Mouse (Mus musculus): ENCODE measurements around the gene Hoxb13. TPM values are rescaled to one million over a fixed set of nuclear protein-coding genes. Genes with fewer than 3 reads are reported as not detected.

Hoxb13 gene
- polyA plus RNA-seq (2015; fragmentation: Nextera tagmentation; extraction: Ambion mirVana), result 0.15 and 1.9 TPM in 2 replicates

DNA sequence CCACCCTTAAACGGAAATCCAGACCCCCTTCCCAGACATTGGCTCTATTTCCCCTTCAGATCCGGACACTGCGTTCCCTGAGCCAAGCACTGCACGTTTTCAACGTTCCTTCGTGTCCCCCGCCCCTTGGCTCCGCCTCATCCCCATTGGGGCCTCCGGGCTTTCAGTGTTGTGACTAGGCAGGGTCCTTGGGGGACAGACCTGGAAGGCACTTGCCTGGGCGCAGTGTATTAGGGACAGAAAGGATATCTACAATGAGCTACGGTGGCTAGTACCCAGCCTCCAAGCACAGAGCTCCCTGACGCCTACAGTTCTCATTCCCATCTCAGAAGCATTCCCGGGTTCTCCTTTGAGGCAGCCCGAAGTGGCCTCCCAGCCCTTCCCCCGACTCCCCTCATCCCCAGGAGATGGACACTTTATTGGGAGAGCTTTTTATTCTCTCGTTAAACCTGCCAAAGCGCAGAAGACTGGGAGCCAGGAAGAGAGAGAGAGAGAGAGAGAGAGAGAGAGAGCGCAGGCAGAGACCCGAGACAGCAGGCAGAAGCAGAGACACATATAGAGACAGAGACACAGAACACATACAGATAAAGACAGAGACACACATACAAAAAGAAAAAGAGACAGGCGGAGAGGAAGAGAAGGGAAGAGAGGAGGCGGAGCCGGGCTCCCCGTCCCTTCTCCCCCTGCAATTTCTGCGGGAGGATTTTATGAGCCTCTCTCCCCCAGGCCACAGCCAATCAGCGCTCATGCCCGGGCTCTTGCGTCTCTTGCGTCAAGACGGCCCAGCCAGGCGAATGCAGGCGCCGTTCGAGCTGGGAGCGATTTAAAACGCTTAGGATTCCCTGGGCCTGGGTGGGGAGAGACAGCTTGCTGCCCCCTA, at the start of gene Hoxb13:
Gene Hoxb13, plus strand, starts transcription at position 796 of the 880 bp plus-strand sequence.
- Histone ChIP-seq H3K4me3 (replicated peaks) (peak within 1 kb of the TSS; percentile 22; the same call in 1 of the 2 replicates), H3K9me3 (replicated peaks) (no peaks in the 10 kb centered on the region), H3K27ac (replicated peaks) (no peak within 1 kb of the TSS), H3K27me3 (replicated peaks) (peaks cover 96% of the 10 kb centered on the region), H3K4me2 (peak within 1 kb of the TSS; percentile 44), H3K36me3 (no peaks in the 10 kb centered on the region), H3K4me1 (peaks cover 11% of the 10 kb centered on the region), H3K9ac (replicated peaks) (no peak within 1 kb of the TSS)
- ATAC-seq (ENCODE audit: low FRiP score), result no peak
- under 1% methylated on average over 35 of the region's 35 CpGs for WGBS

DNA sequence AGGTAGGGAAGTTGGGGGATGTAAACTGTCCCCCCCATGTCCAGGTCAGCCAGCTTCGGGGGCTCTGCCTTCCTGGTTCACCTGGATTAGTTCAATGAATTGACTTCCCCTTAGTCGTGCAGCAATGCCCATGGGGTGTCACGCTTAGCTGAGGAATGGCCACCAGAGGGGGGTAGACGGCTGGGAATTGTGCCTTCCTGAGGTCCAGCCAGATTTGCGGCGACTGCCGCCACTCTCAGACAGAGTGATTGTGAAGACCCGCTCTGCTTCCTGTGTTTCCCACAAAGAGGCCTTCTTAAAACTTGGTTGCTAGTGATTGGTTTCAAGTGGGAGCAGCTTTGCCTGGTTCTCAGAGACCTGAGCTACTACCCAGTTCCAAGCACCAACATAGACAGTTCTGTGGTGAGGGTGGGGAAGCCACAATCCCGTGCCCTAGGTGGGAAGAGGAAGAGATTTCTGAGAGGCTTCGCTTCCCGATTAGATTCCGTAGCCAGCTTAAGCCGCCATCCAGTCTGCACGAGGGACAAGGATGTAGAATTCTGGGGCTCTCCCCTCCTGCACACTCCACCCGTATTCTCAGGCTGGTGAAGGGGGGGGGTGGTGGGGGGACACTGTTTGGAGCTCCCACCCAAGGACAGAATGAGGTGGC, 48.4 kb upstream of the Hoxb13 start:
- Histone ChIP-seq H3K9ac (replicated peaks) (no peak overlapping the region), H3K4me2 (peak overlapping the region; percentile 38), H3K4me1 (peaks cover 7% of the 10 kb centered on the region; the same call in 1 of the 2 replicates), H3K36me3 (no peaks in the 10 kb centered on the region), H3K27ac (replicated peaks) (no peak overlapping the region), H3K9me3 (replicated peaks) (no peaks in the 10 kb centered on the region), H3K4me3 (replicated peaks) (0 out of 2 replicates have a peak overlapping the region, but pooled peaks have one; percentile 5), H3K27me3 (replicated peaks) (peaks cover 47% of the 10 kb centered on the region)
- WGBS, result 3% methylated on average over 15 of the region's 15 CpGs
- no peak for ATAC-seq (ENCODE audit: low FRiP score)

- Histone ChIP-seq H3K27me3 (replicated peaks) (peaks cover 52% of the 10 kb centered on the region), H3K4me2 (no peak overlapping the region), H3K27ac (replicated peaks) (no peak overlapping the region)
Measured at GRCm38 (mm10) chr11:96147471-96147870, 46.6 kb upstream of the Hoxb13 start.

DNA sequence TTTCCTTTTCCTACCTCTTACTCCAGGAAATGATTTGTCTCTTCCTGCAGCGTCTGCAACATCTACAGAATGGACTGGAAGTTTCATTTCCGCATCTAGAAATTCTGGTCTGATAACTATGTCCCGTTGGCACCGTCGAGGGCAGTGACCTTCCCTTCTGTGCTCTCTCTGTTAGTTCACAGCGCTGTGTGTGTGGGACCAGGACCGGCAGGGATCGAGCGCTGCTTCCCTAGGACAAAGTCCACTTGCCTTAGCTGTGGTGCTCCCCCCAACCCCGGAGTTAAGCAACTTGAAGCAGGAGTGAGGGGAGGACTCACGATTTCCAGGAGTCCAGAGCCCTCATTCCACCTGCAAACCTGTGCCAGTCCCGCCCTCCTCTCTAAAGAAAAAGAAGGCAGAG, 29.3 kb upstream of the Hoxb13 start:
- Histone ChIP-seq H3K27me3 (replicated peaks) (peaks cover 67% of the 10 kb centered on the region), H3K27ac (replicated peaks) (no peak overlapping the region), H3K4me1 (no peaks in the 10 kb centered on the region), H3K4me3 (replicated peaks) (no peak overlapping the region), H3K4me2 (no peak overlapping the region), H3K9ac (replicated peaks) (no peak overlapping the region), H3K36me3 (no peaks in the 10 kb centered on the region), H3K9me3 (replicated peaks) (no peaks in the 10 kb centered on the region)
- no peak for ATAC-seq (ENCODE audit: low FRiP score)
- WGBS, result 61% methylated on average over 12 of the region's 12 CpGs

More at GRCm38 (mm10) chr11:96147471-96147870, 46.6 kb upstream of the Hoxb13 start:
- no peak for ATAC-seq (ENCODE audit: low FRiP score)
- 83% methylated on average over 6 of the region's 6 CpGs for WGBS
- Histone ChIP-seq H3K9ac (replicated peaks) (no peak overlapping the region), H3K4me1 (peaks cover 7% of the 10 kb centered on the region; the same call in 1 of the 2 replicates), H3K4me3 (replicated peaks) (no peak overlapping the region), H3K36me3 (no peaks in the 10 kb centered on the region), H3K9me3 (replicated peaks) (no peaks in the 10 kb centered on the region)

- Histone ChIP-seq H3K9ac (replicated peaks) (no peak overlapping the region), H3K9me3 (replicated peaks) (no peaks in the 10 kb centered on the region), H3K27me3 (replicated peaks) (peaks cover 95% of the 10 kb centered on the region), H3K4me3 (replicated peaks) (no peak overlapping the region), H3K4me1 (no peaks in the 10 kb centered on the region), H3K4me2 (no peak overlapping the region), H3K36me3 (no peaks in the 10 kb centered on the region), H3K27ac (replicated peaks) (no peak overlapping the region)
- WGBS, result 17% methylated on average over 9 of the region's 9 CpGs
- no peak for ATAC-seq (ENCODE audit: low FRiP score)
Measured at GRCm38 (mm10) chr11:96168125-96168524, 26.0 kb upstream of the Hoxb13 start.

DNA sequence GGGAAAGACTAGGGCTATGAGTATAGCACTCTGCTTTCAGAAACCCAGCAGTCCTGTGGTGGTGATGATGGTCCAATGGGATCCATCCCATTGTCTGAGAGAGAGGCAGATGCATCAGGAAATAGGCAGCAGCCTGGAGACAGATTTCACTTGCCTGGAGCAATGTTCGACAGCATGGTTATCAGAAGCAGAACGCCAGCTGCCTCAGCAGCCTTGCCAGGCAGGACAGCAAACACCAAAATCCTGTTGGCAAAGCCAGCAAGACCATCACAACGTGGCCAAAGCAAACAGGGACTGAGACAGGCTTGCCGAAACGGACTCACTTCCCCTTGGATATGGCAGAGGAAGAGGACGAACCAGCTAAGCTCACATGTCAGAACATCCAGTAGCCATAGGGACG, 25.1 kb upstream of the Hoxb13 start:
- no peaks in the 10 kb centered on the region for H3K9me3 ChIP-seq (replicated peaks)
- 15% methylated on average over 7 of the region's 7 CpGs for WGBS
- ATAC-seq (ENCODE audit: low FRiP score), result no peak
- H3K27ac ChIP-seq (replicated peaks), result no peak overlapping the region
- H3K4me2 ChIP-seq, result no peak overlapping the region
- no peaks in the 10 kb centered on the region for H3K36me3 ChIP-seq
- H3K4me3 ChIP-seq (replicated peaks), result no peak overlapping the region
- H3K4me1 ChIP-seq, result no peaks in the 10 kb centered on the region
- H3K27me3 ChIP-seq (replicated peaks), result peaks cover 99% of the 10 kb centered on the region
- H3K9ac ChIP-seq (replicated peaks), result no peak overlapping the region

DNA sequence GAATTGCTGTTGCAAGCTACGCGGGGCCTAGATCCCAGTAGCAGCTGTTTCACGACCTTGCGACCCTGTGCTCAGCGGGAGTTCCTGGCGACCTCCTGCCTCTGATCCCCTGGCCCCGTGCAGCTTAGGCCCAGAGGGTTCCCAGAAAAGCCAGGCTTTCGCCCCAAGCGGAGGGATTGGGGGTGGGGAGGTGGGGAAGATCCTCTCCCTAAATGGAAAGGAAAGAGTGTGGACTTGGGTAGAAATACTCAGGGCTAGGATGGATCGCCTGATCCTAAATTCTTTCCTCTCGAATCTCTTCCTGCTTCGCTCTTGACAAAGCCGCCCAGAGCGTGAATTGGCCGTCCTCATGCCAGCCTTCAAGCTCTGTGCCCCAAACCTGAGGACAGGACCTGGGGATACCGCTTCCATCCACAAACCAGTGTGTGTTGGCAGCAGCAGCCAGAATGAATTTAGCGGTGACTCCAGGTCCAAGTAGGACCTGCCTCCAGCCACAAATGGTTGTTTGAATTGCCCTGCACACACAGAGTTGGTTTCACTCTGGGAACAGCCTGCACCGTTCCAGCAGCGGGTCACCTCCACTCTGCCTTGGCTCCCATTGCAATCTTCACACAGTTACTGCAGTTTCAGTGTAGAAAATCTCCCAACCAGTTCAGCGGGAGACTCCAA, 23.3 kb upstream of the Hoxb13 start:
- Histone ChIP-seq H3K27ac (replicated peaks) (no peak overlapping the region), H3K9me3 (replicated peaks) (no peaks in the 10 kb centered on the region), H3K9ac (replicated peaks) (no peak overlapping the region), H3K27me3 (replicated peaks) (peaks cover 96% of the 10 kb centered on the region), H3K4me3 (replicated peaks) (no peak overlapping the region), H3K4me2 (no peak overlapping the region), H3K36me3 (no peaks in the 10 kb centered on the region), H3K4me1 (no peaks in the 10 kb centered on the region)
- 2% methylated on average over 20 of the region's 20 CpGs for WGBS
- no peak for ATAC-seq (ENCODE audit: low FRiP score)

GRCm38 (mm10) chr11:96171601-96172000, 22.5 kb upstream of the Hoxb13 start:
- H3K4me3 ChIP-seq (replicated peaks), result no peak overlapping the region
- WGBS, result 8% methylated on average over 3 of the region's 3 CpGs

GRCm38 (mm10) chr11:96172511-96173287, 21.4 kb upstream of the Hoxb13 start:
- Histone ChIP-seq H3K4me1 (no peaks in the 10 kb centered on the region), H3K9ac (replicated peaks) (no peak overlapping the region), H3K36me3 (no peaks in the 10 kb centered on the region), H3K4me2 (no peak overlapping the region), H3K9me3 (replicated peaks) (no peaks in the 10 kb centered on the region), H3K27ac (replicated peaks) (no peak overlapping the region), H3K27me3 (replicated peaks) (peaks cover 93% of the 10 kb centered on the region), H3K4me3 (replicated peaks) (no peak overlapping the region)
- WGBS, result under 1% methylated on average over 25 of the region's 25 CpGs
- ATAC-seq (ENCODE audit: low FRiP score), result no peak

More at GRCm38 (mm10) chr11:96171601-96172000, 22.5 kb upstream of the Hoxb13 start:
- peaks cover 96% of the 10 kb centered on the region for H3K27me3 ChIP-seq (replicated peaks)
- H3K9me3 ChIP-seq (replicated peaks), result no peaks in the 10 kb centered on the region
- no peak overlapping the region for H3K27ac ChIP-seq (replicated peaks)
- H3K4me2 ChIP-seq, result no peak overlapping the region
- no peaks in the 10 kb centered on the region for H3K4me1 ChIP-seq
- ATAC-seq (ENCODE audit: low FRiP score), result no peak
- H3K9ac ChIP-seq (replicated peaks), result no peak overlapping the region
- no peaks in the 10 kb centered on the region for H3K36me3 ChIP-seq

- Histone ChIP-seq H3K36me3 (no peaks in the 10 kb centered on the region), H3K4me3 (replicated peaks) (no peak overlapping the region), H3K4me1 (no peaks in the 10 kb centered on the region), H3K9me3 (replicated peaks) (no peaks in the 10 kb centered on the region), H3K27ac (replicated peaks) (no peak overlapping the region), H3K27me3 (replicated peaks) (peaks cover 94% of the 10 kb centered on the region), H3K4me2 (no peak overlapping the region), H3K9ac (replicated peaks) (no peak overlapping the region)
- no peak for ATAC-seq (ENCODE audit: low FRiP score)
- WGBS, result 2% methylated on average over 16 of the region's 16 CpGs
Measured at GRCm38 (mm10) chr11:96173288-96173840, 20.8 kb upstream of the Hoxb13 start.

GRCm38 (mm10) chr11:96174881-96175280, 19.2 kb upstream of the Hoxb13 start:
- Histone ChIP-seq H3K4me1 (no peaks in the 10 kb centered on the region), H3K27me3 (replicated peaks) (peaks cover 93% of the 10 kb centered on the region), H3K4me2 (no peak overlapping the region), H3K9me3 (replicated peaks) (no peaks in the 10 kb centered on the region), H3K27ac (replicated peaks) (no peak overlapping the region), H3K9ac (replicated peaks) (no peak overlapping the region), H3K36me3 (no peaks in the 10 kb centered on the region), H3K4me3 (replicated peaks) (no peak overlapping the region)
- no peak for ATAC-seq (ENCODE audit: low FRiP score)
- whole genome bisulfite sequencing, result 2% methylated on average over 6 of the region's 6 CpGs
